Comparison of ENCODE assay signal across 12 mouse cellular contexts in the genomic region with DNA sequence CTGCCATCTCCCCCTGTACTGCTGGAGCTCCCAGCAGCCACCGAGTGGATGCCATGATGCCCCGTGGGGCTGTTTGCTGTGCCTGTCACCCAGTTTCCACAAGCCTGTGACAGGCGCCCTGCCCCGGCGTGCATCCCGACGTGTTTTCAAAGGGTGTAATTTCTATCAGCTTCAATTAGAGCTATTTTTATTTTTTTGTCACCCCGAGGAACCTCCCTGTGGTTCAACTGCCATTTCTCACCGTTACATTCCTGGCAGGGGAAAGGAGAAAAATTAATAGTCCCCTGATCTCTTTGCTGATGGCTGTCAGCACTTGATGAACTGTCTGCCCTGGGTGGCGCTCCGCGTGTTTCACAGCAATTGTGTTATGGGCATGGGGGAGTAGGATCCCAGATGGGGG.
DNase-seq lines count a peak whose midpoint lies in the region; ATAC-seq and TF ChIP-seq lines count a peak whose summit lies in the region.
"Had no signal": no experiment of that assay in that cellular context is flagged by ENCODE, and none has a peak within 500 bp of the region (broad histone marks: within the 10 kb centered on the region; RNA-seq: fewer than 3 reads in every experiment).

No protein-coding gene starts in this region.

- peaks cover 100% of the 10 kb centered on the region for H3K4me1 ChIP-seq in hindbrain, embryonic 10.5 days (replicated peaks)
- peaks cover 26% of the 10 kb centered on the region for H3K4me1 ChIP-seq in hindbrain, postnatal 0 days (ENCODE audit: insufficient read depth, low read length)
- peaks cover 62% of the 10 kb centered on the region for H3K4me1 ChIP-seq in forebrain, embryonic 14.5 days (ENCODE audit: control insufficient read depth, insufficient read depth, low read length)
- H3K4me1 ChIP-seq in liver, embryonic 14.5 days (replicated peaks; ENCODE audit: control insufficient read depth in 2 of 2, insufficient read depth in 2 of 2, low read length in 1 of 2): peaks cover 10 to 25% of the 10 kb centered on the region in 2 experiments
- peaks cover 13% of the 10 kb centered on the region; the same call in 1 of the 2 replicates for H3K4me1 ChIP-seq in midbrain, postnatal 0 days (ENCODE audit: insufficient read depth, low read length)

- H3K9ac ChIP-seq in hindbrain, postnatal 0 days (replicated peaks; ENCODE audit: low read length): no peak overlapping the region
- H3K9ac ChIP-seq in forebrain, embryonic 14.5 days (ENCODE audit: low read length): no peak overlapping the region
- no peak overlapping the region for H3K9ac ChIP-seq in liver, embryonic 14.5 days (replicated peaks)
- H3K9ac ChIP-seq in midbrain, postnatal 0 days (replicated peaks; ENCODE audit: low read length, poor library complexity, severe bottlenecking): no peak overlapping the region
- H3K9ac ChIP-seq: lung, embryonic 14.5 days had no signal

- TF ChIP-seq CTCF in hindbrain, postnatal 0 days (IDR thresholded peaks at IDR 0.05; ENCODE audit: low read depth): no peak
- no peak for TF ChIP-seq CTCF in liver, embryonic 14.5 days (IDR thresholded peaks at IDR 0.05; ENCODE audit: low read depth)
- TF ChIP-seq CTCF in midbrain, postnatal 0 days (IDR thresholded peaks at IDR 0.05): no peak
- TF ChIP-seq CTCF in gastrocnemius, adult 2 months (IDR thresholded peaks at IDR 0.05): no peak

- no peak overlapping the region for H3K4me3 ChIP-seq in hindbrain, embryonic 10.5 days
- H3K4me3 ChIP-seq in hindbrain, postnatal 0 days (ENCODE audit: low read length): no peak overlapping the region
- no peak overlapping the region for H3K4me3 ChIP-seq in forebrain, embryonic 14.5 days (ENCODE audit: low read depth, low read length)
- H3K4me3 ChIP-seq in liver, embryonic 14.5 days (ENCODE audit: insufficient read depth in 1 of 2, low read depth in 2 of 2, low read length in 2 of 2): no peak overlapping the region
- no peak overlapping the region for H3K4me3 ChIP-seq in midbrain, postnatal 0 days (ENCODE audit: low read depth, low read length)
- no peak overlapping the region for H3K4me3 ChIP-seq in gastrocnemius, adult 2 months

- H3K27me3 ChIP-seq in hindbrain, embryonic 10.5 days (ENCODE audit: insufficient read depth, poor library complexity, severe bottlenecking): peaks cover 79% of the 10 kb centered on the region
- H3K27me3 ChIP-seq in hindbrain, postnatal 0 days (ENCODE audit: insufficient read depth, low read length): no peaks in the 10 kb centered on the region
- no peaks in the 10 kb centered on the region for H3K27me3 ChIP-seq in forebrain, embryonic 14.5 days (replicated peaks; ENCODE audit: control insufficient read depth, insufficient read depth, low read length)
- H3K27me3 ChIP-seq in liver, embryonic 14.5 days (ENCODE audit: control insufficient read depth, insufficient read depth, low read length): no peaks in the 10 kb centered on the region
- no peaks in the 10 kb centered on the region for H3K27me3 ChIP-seq in midbrain, postnatal 0 days (ENCODE audit: insufficient read depth, low read length)

- no peak overlapping the region for H3K4me2 ChIP-seq in hindbrain, postnatal 0 days (ENCODE audit: low read depth, low read length)
- 0 out of 2 replicates have a peak overlapping the region, but pooled peaks have one; percentile 12 for H3K4me2 ChIP-seq in forebrain, embryonic 14.5 days (ENCODE audit: low read length)
- H3K4me2 ChIP-seq in liver, embryonic 14.5 days (ENCODE audit: low read depth): peak overlapping the region; percentile 21; the same call in 1 of the 2 replicates
- no peak overlapping the region for H3K4me2 ChIP-seq in midbrain, postnatal 0 days (ENCODE audit: low read depth, low read length, poor library complexity, severe bottlenecking)
- H3K4me2 ChIP-seq: lung, embryonic 14.5 days had no signal

- WGBS in hindbrain, embryonic 10.5 days: 73% methylated on average over 12 of the region's 12 CpGs
- 30% methylated on average over 12 of the region's 12 CpGs for WGBS in hindbrain, postnatal 0 days
- 24% methylated on average over 12 of the region's 12 CpGs for WGBS in forebrain, embryonic 14.5 days
- 28% methylated on average over 12 of the region's 12 CpGs for WGBS in liver, embryonic 14.5 days (ENCODE audit: insufficient replicate concordance)
- WGBS in midbrain, postnatal 0 days: 55% methylated on average over 12 of the region's 12 CpGs

- peaks cover 4% of the 10 kb centered on the region for H3K9me3 ChIP-seq in hindbrain, embryonic 10.5 days
- H3K9me3 ChIP-seq in hindbrain, postnatal 0 days (ENCODE audit: low read length): no peaks in the 10 kb centered on the region
- H3K9me3 ChIP-seq in forebrain, embryonic 14.5 days (replicated peaks; ENCODE audit: control insufficient read depth, low read length): no peaks in the 10 kb centered on the region
- no peaks in the 10 kb centered on the region for H3K9me3 ChIP-seq in liver, embryonic 14.5 days (ENCODE audit: control insufficient read depth, low read length)
- no peaks in the 10 kb centered on the region for H3K9me3 ChIP-seq in midbrain, postnatal 0 days (ENCODE audit: low read length)

- TF ChIP-seq EP300 in liver, embryonic 14.5 days (IDR thresholded peaks at IDR 0.05; ENCODE audit: low read depth): no peak

- H3K36me3 ChIP-seq in hindbrain, embryonic 10.5 days: no peaks in the 10 kb centered on the region
- no peaks in the 10 kb centered on the region for H3K36me3 ChIP-seq in hindbrain, postnatal 0 days (ENCODE audit: insufficient read depth, low read length)
- H3K36me3 ChIP-seq in forebrain, embryonic 14.5 days (ENCODE audit: control insufficient read depth, insufficient read depth, low read length): no peaks in the 10 kb centered on the region
- H3K36me3 ChIP-seq in liver, embryonic 14.5 days (replicated peaks; ENCODE audit: control insufficient read depth, insufficient read depth, low read depth): no peaks in the 10 kb centered on the region
- H3K36me3 ChIP-seq in midbrain, postnatal 0 days (ENCODE audit: insufficient read depth, low read length): no peaks in the 10 kb centered on the region

- DNase-seq in hindbrain, embryonic 10.5 days (ENCODE audit: low spot score): no peak
- DNase-seq in hindbrain, postnatal 0 days (ENCODE audit: low spot score): no peak
- DNase-seq in forebrain, embryonic 14.5 days (ENCODE audit: low spot score): peak; percentile 52
- DNase-seq in liver, embryonic 14.5 days (ENCODE audit: low read depth in 3 of 3, low spot score in 3 of 3): no peak
- DNase-seq in midbrain, postnatal 0 days (ENCODE audit: low spot score): no peak
- no peak for DNase-seq in spleen, postnatal 36 days (ENCODE audit: low spot score in 2 of 2)
- no peak for DNase-seq in thymus, postnatal 0 days (ENCODE audit: low spot score)
- DNase-seq in gastrocnemius, adult 2 months: no peak
- DNase-seq: cerebellum, postnatal 14 days; kidney, adult 18-20 months; thymus, postnatal 25 days had no signal

- no peak for ATAC-seq in hindbrain, postnatal 0 days
- ATAC-seq in forebrain, embryonic 14.5 days: peak; percentile 22; the same call in 1 of the 2 replicates
- no peak for ATAC-seq in liver, embryonic 14.5 days (ENCODE audit: insufficient read depth)
- no peak for ATAC-seq in midbrain, postnatal 0 days (ENCODE audit: low FRiP score)

- intact Hi-C loops in gastrocnemius, adult 2 months (cut with DNase I): no loop called here

- H3K27ac ChIP-seq in hindbrain, embryonic 10.5 days: peak overlapping the region; percentile 74
- H3K27ac ChIP-seq in hindbrain, postnatal 0 days: no peak overlapping the region
- H3K27ac ChIP-seq in forebrain, embryonic 14.5 days (ENCODE audit: low read depth, low read length): peak overlapping the region; percentile 67
- no peak overlapping the region for H3K27ac ChIP-seq in liver, embryonic 14.5 days
- H3K27ac ChIP-seq in midbrain, postnatal 0 days (ENCODE audit: low read depth, low read length): 0 out of 2 replicates have a peak overlapping the region, but pooled peaks have one; percentile 32
- no peak overlapping the region for H3K27ac ChIP-seq in gastrocnemius, adult 2 months

Comparison
In these comparisons a context has a peak if more than half of its experiments do, and no peak if none do; other contexts are left out.
1. H3K27ac ChIP-seq: peak in hindbrain, embryonic 10.5 days (single experiment), forebrain, embryonic 14.5 days (single experiment) and midbrain, postnatal 0 days (single experiment); none in hindbrain, postnatal 0 days (single experiment), liver, embryonic 14.5 days (single experiment) and gastrocnemius, adult 2 months (single experiment).
2. H3K4me2 ChIP-seq: peak in forebrain, embryonic 14.5 days (single experiment) and liver, embryonic 14.5 days (single experiment); none in hindbrain, postnatal 0 days (single experiment) and midbrain, postnatal 0 days (single experiment).